Mouse (Mus musculus) liver, embryonic 14.5 days (tissue): ENCODE results near the gene Tmem37.
A peak's percentile ranks its signal among the peaks of the same experiment; 100 is the strongest.

ENCODE experiments used
- CTCF ChIP-seq: IDR thresholded peaks from 2 replicates; pipeline ENCODE4 v1.5.1; 2016; ENCODE audit warnings: antibody characterized with exemption, low read depth, control low read depth
- EP300 ChIP-seq: IDR thresholded peaks from 2 replicates; pipeline ENCODE4 v1.6.1; 2016; ENCODE audit warnings: antibody characterized with exemption, low read depth

GRCm38 (mm10) chr1:120120141-120120968, 46.5 kb upstream of the Tmem37 start:
- TF ChIP-seq CTCF = 0 out of 2 replicates have a peak, but pooled peaks have one; percentile 15
- TF ChIP-seq EP300 = no peak
